Mouse (Mus musculus) thymus, postnatal 4 days (tissue): ENCODE data around the gene Gstm5.
"Not testable (repeated sequence)": the region's sequence is repeated elsewhere in the genome, so short reads cannot be mapped to it uniquely, and the experiment has no call there.

Experiments used
- DNase-seq: peaks from one replicate; pipeline ENCODE4 v3.0.0; 2021

Gene Gstm5

GRCm38 (mm10) chr3:107895720-107896569 is at the start of gene Gstm5:
Gene Gstm5 (plus strand): TSS chr3:107895821.
- peak; percentile 17 for DNase-seq

GRCm38 (mm10) chr3:107846175-107846574 is 49.4 kb upstream of the Gstm5 start:
- no peak for DNase-seq

- DNase-seq = no peak
Observed at GRCm38 (mm10) chr3:107846835-107847234, 48.8 kb upstream of the Gstm5 start.

GRCm38 (mm10) chr3:107848126-107848525 is 47.5 kb upstream of the Gstm5 start:
- DNase-seq = no peak

- no peak for DNase-seq
Observed at GRCm38 (mm10) chr3:107849000-107849692, 46.5 kb upstream of the Gstm5 start.

GRCm38 (mm10) chr3:107849693-107850031 is 46.0 kb upstream of the Gstm5 start:
- DNase-seq = no peak

GRCm38 (mm10) chr3:107850418-107851031 is 45.1 kb upstream of the Gstm5 start:
- DNase-seq = no peak

- no peak for DNase-seq
Observed at GRCm38 (mm10) chr3:107852786-107853185, 42.8 kb upstream of the Gstm5 start.

GRCm38 (mm10) chr3:107853232-107854181 is 42.1 kb upstream of the Gstm5 start:
- DNase-seq = no peak

GRCm38 (mm10) chr3:107855368-107855767 is 40.3 kb upstream of the Gstm5 start:
- no peak for DNase-seq

GRCm38 (mm10) chr3:107857646-107858045 is 38.0 kb upstream of the Gstm5 start:
- DNase-seq = no peak

GRCm38 (mm10) chr3:107861483-107861882 is 34.1 kb upstream of the Gstm5 start:
- DNase-seq = not testable (repeated sequence)

- DNase-seq = no peak
Observed at GRCm38 (mm10) chr3:107862471-107862870, 33.1 kb upstream of the Gstm5 start.

GRCm38 (mm10) chr3:107863471-107863870 is 32.1 kb upstream of the Gstm5 start:
- DNase-seq = no peak

- peak; percentile 83 for DNase-seq
Observed at GRCm38 (mm10) chr3:107863898-107864603, 31.6 kb upstream of the Gstm5 start.

- no peak for DNase-seq
Observed at GRCm38 (mm10) chr3:107865364-107866091, 30.1 kb upstream of the Gstm5 start.

GRCm38 (mm10) chr3:107867086-107867485 is 28.5 kb upstream of the Gstm5 start:
- peak; percentile 85 for DNase-seq

- DNase-seq = no peak
Observed at GRCm38 (mm10) chr3:107868452-107868851, 27.2 kb upstream of the Gstm5 start.

GRCm38 (mm10) chr3:107869097-107869496 is 26.5 kb upstream of the Gstm5 start:
- no peak for DNase-seq

- no peak for DNase-seq
Observed at GRCm38 (mm10) chr3:107869925-107870324, 25.7 kb upstream of the Gstm5 start.
